Mouse (Mus musculus) large intestine, adult 2 months (tissue): ENCODE measurements around the gene Rnf207. TPM values are rescaled to one million over a fixed set of nuclear protein-coding genes. Genes with fewer than 3 reads are reported as not detected.

ENCODE experiments used
- DNase-seq: peaks from one replicate; pipeline ENCODE4 v3.0.0-alpha.2; 2012; ENCODE audit warnings: low read depth, low spot score
- WGBS: fragments of 180-500 bp; shearing (Covaris S2); methylation state at CpG from one replicate; pipeline ENCODE4 v1.1.7; 2018; 5-methylcytosine and 5-hydroxymethylcytosine counted together
- polyA plus RNA-seq: library from polyadenylated mRNA; depleted of rRNA; stranded (reverse); fragments of >200 nt; gene quantifications from 2 replicates; pipeline ENCODE4 v1.2.3, GENCODE M21; 2012; rRNA removed

Rnf207 gene
- polyA plus RNA-seq, 1 experiment: 3.5 TPM

GRCm38 (mm10) chr4:152257070-152257469 lies 61.7 kb downstream of the Rnf207 start:
- WGBS: 38% methylated on average over 6 of the region's 6 CpGs
- DNase-seq: no peak

Other genes starting within 250 kb of the Rnf207 start
- gene Plekhg5, start 246.5 kb downstream of the Rnf207 start, polyA plus RNA-seq: 12.7 and 17.0 TPM in 2 replicates
- 3.6 and 4.0 TPM in 2 replicates for gene Tnfrsf25, start 203.1 kb downstream of the Rnf207 start, polyA plus RNA-seq
- 157 and 237 TPM in 2 replicates for gene Espn, start 166.6 kb downstream of the Rnf207 start, polyA plus RNA-seq
- 7.5 and 17.1 TPM in 2 replicates for gene Hes2, start 160.1 kb downstream of the Rnf207 start, polyA plus RNA-seq
- gene Acot7, start 140.9 kb downstream of the Rnf207 start, polyA plus RNA-seq: 50.9 and 56.5 TPM in 2 replicates
- gene Gpr153, start 44.8 kb downstream of the Rnf207 start, polyA plus RNA-seq: 6.5 and 8.1 TPM in 2 replicates
- gene Hes3, start 27.3 kb downstream of the Rnf207 start, polyA plus RNA-seq: not detected in 2 replicates
- gene Icmt, start 21.8 kb downstream of the Rnf207 start, polyA plus RNA-seq: 22.1 and 30.5 TPM in 2 replicates
- gene Rpl22, start 6.7 kb upstream of the Rnf207 start, polyA plus RNA-seq: 82.6 and 90.4 TPM in 2 replicates
- 0.49 and 0.56 TPM in 2 replicates for gene Chd5, start 19.7 kb upstream of the Rnf207 start, polyA plus RNA-seq
- 0.60 and 0.73 TPM in 2 replicates for gene Nphp4, start 157.7 kb upstream of the Rnf207 start, polyA plus RNA-seq
- 4.8 and 5.8 TPM in 2 replicates for gene Kcnab2, start 158.9 kb upstream of the Rnf207 start, polyA plus RNA-seq